Mouse (Mus musculus): Measurements from ENCODE around the gene Hmg20a. TPM values are rescaled to one million over a fixed set of nuclear protein-coding genes. Genes with fewer than 3 reads are reported as not detected.

Hmg20a gene
- polyA plus RNA-seq, 1 experiment, result 0.26 TPM

DNA sequence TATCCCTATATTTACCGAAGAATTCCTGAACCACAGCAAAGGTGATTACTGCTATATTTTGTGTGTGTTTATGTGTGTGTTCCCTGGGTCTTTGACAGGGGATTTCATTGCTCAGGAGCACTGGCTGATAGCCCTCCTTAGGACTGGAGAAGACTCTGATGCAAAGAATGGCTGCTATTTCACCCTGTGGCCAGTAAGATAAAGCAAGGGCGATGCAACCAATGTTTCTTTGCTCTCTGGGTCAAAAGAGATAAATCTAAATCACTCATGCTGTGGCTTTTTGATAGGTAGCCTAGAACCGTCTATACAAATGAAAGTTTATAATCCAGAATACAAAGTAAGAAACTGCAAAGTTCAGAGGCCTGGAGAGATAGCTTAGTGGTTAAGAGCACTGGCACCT is 69.2 kb downstream of the Hmg20a start:
- Histone ChIP-seq H3K4me3 (replicated peaks) (no peak overlapping the region), H3K36me3 (ENCODE audit: control insufficient read depth) (peaks cover 43% of the 10 kb centered on the region), H3K4me1 (ENCODE audit: control insufficient read depth) (peaks cover 6% of the 10 kb centered on the region), H3K27me3 (ENCODE audit: control insufficient read depth) (no peaks in the 10 kb centered on the region), H3K9me3 (ENCODE audit: control insufficient read depth, low read length) (no peaks in the 10 kb centered on the region)
- TF ChIP-seq GATA1 (IDR thresholded peaks at IDR 0.05; ENCODE audit: low read length) (no peak), TAL1 (IDR thresholded peaks at IDR 0.05; ENCODE audit: low read length) (no peak)

DNA sequence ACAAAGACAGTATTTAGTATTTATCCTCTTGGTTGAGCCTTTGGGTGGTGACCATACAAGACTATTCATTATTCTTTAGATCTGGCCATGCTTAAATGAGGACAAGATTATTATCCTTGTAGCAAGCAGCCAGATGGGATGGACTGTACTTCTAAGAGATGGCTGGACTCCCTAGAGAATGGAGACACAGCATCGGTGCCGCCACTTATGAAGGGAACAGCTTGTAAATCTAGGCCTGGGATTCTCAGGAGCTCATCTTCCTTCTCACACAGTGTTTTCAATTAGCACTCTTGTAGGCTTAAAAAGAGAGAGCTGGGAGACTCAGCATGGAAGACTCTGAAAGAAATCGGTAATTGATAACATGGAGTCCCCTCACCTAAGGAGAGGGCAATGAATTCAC is 74.0 kb downstream of the Hmg20a start:
- no peaks in the 10 kb centered on the region for H3K27me3 ChIP-seq (ENCODE audit: control insufficient read depth)
- H3K36me3 ChIP-seq (ENCODE audit: control insufficient read depth), result peaks cover 54% of the 10 kb centered on the region
- no peak overlapping the region for H3K4me3 ChIP-seq (replicated peaks)
- no peaks in the 10 kb centered on the region for H3K9me3 ChIP-seq (ENCODE audit: control insufficient read depth, low read length)
- no peak for TF ChIP-seq TAL1 (IDR thresholded peaks at IDR 0.05; ENCODE audit: low read length)
- TF ChIP-seq GATA1 (IDR thresholded peaks at IDR 0.05; ENCODE audit: low read length), result no peak
- peaks cover 4% of the 10 kb centered on the region for H3K4me1 ChIP-seq (ENCODE audit: control insufficient read depth)

DNA sequence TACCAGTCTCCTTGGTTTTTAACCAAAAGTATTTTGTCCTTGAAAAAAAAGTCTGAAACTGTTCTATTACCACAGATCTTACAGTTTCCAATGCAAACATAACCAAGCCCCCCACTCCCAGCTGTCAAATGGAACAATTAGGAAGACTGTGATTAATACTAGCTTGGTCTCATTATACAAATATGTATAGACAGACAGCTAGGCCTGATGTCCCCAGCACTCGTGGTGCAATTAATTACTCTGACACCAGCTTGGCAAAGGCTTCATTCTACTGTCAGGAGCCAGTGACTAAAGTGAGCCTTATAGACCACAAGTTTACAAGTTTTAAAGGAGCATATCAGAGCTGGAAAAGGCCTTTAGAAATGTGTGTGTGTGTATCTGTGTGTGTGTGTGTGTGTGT is 74.5 kb downstream of the Hmg20a start:
- H3K36me3 ChIP-seq (ENCODE audit: control insufficient read depth), result peaks cover 54% of the 10 kb centered on the region
- peaks cover 2% of the 10 kb centered on the region; the same call in 1 of the 2 replicates for H3K4me1 ChIP-seq (ENCODE audit: control insufficient read depth)
- no peaks in the 10 kb centered on the region for H3K9me3 ChIP-seq (ENCODE audit: control insufficient read depth, low read length)
- H3K27me3 ChIP-seq (ENCODE audit: control insufficient read depth), result no peaks in the 10 kb centered on the region
- no peak overlapping the region for H3K4me3 ChIP-seq (replicated peaks)
- no peak for TF ChIP-seq TAL1 (IDR thresholded peaks at IDR 0.05; ENCODE audit: low read length)
- TF ChIP-seq GATA1 (IDR thresholded peaks at IDR 0.05; ENCODE audit: low read length), result no peak

DNA sequence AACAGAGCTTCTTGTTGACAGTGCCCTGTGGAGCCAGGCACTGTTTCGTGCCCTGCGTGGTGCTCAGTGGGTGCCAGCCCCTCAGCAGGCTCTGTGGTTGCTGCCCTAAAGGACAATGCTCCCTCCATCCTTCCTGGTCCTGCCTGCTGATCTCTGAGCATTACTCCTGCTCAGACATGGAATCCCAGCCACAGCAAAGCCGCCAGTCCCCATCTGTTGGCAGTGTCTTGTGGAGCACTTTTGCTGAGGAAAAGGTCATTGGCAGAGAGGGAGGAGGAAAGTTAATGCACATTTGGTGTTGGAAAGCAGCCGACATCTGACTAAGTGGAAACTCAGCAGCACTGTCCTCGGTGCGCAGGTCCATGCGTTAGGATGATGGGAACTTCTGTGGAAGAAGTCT is 76.7 kb downstream of the Hmg20a start:
- Histone ChIP-seq H3K4me3 (replicated peaks) (no peak overlapping the region), H3K27me3 (ENCODE audit: control insufficient read depth) (no peaks in the 10 kb centered on the region), H3K4me1 (ENCODE audit: control insufficient read depth) (no peaks in the 10 kb centered on the region), H3K9me3 (ENCODE audit: control insufficient read depth, low read length) (no peaks in the 10 kb centered on the region), H3K36me3 (ENCODE audit: control insufficient read depth) (peaks cover 37% of the 10 kb centered on the region)
- TF ChIP-seq TAL1 (IDR thresholded peaks at IDR 0.05; ENCODE audit: low read length) (no peak), GATA1 (IDR thresholded peaks at IDR 0.05; ENCODE audit: low read length) (no peak)

DNA sequence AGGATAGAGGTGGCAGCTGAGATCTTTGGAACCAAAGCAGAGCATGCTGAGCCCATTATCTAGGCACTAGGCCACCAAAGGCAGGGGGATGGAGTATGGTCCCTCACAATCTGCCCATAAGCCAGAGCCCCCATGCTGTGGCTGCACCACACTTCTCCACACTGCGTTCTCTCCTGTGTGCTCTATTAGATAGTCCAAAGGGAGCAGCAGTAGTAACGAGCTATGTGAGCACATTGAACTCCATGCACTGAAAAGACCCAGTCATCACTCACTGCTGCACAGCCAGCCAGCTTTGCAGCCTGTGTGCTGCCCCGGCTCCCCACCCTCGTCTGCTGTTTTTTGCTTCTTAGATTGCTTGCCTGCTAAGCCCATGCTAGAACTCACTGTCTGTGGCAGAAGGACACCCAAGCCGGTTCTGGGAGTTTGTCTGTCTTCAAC is 77.4 kb downstream of the Hmg20a start:
- H3K4me1 ChIP-seq (ENCODE audit: control insufficient read depth), result no peaks in the 10 kb centered on the region
- H3K27me3 ChIP-seq (ENCODE audit: control insufficient read depth), result no peaks in the 10 kb centered on the region
- H3K4me3 ChIP-seq (replicated peaks), result no peak overlapping the region
- no peaks in the 10 kb centered on the region for H3K9me3 ChIP-seq (ENCODE audit: control insufficient read depth, low read length)
- H3K36me3 ChIP-seq (ENCODE audit: control insufficient read depth), result peaks cover 30% of the 10 kb centered on the region
- no peak for TF ChIP-seq TAL1 (IDR thresholded peaks at IDR 0.05; ENCODE audit: low read length)
- no peak for TF ChIP-seq GATA1 (IDR thresholded peaks at IDR 0.05; ENCODE audit: low read length)

DNA sequence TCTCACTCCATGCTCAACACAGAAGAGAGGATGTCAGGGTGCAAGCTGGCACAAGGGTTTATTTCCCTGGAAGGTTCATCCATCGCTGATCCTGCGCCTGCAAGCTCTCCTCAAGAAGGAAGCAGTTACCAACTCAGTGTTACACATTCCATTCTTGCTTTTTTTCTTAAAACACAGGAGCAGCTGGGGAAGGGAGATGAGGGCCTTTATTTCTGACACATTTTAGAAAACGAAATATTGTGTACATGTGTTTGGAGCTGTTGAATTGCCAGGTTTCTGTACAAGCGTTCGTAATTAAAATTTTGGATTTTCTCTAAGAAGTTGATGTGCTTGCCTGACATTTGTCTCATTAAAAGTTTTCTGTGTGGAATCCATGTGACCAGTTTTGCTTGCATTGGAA is 78.2 kb downstream of the Hmg20a start:
- no peaks in the 10 kb centered on the region for H3K9me3 ChIP-seq (ENCODE audit: control insufficient read depth, low read length)
- no peaks in the 10 kb centered on the region for H3K4me1 ChIP-seq (ENCODE audit: control insufficient read depth)
- H3K4me3 ChIP-seq (replicated peaks), result no peak overlapping the region
- no peaks in the 10 kb centered on the region for H3K27me3 ChIP-seq (ENCODE audit: control insufficient read depth)
- TF ChIP-seq GATA1 (IDR thresholded peaks at IDR 0.05; ENCODE audit: low read length) (no peak), TAL1 (IDR thresholded peaks at IDR 0.05; ENCODE audit: low read length) (no peak)
- H3K36me3 ChIP-seq (ENCODE audit: control insufficient read depth), result peaks cover 25% of the 10 kb centered on the region

DNA sequence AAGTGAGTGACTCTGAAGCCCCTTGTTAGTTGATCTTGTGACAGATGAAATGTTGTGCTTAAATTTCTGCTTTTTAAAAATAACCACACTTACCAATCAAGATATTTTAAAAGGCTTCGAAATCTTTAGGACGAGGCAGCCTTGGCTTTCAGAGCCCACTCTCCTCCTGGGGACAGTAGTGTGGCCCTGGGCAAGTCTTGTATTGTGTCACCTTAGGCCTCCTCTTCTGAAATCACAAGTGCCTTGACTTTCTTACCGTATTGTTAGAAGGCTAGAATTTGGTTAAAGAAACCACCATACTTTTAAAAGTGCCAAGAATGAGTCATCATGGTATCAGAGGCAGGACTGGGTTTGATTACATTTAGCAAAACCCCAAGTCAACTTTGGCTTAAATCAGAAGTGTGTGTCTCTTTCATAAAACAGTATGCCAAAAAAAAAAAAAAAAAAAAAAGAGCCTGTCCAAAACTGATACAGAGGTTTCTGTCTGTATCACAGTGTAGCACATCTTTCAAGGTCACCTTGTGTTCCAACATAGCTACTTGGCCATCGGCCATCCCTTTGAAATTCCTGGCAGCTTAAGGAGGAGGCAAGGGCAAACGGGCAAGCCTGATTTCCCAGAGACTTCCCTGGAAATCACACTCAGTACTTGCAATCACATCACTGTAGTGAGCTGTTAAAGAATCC is 78.9 kb downstream of the Hmg20a start:
- Histone ChIP-seq H3K36me3 (ENCODE audit: control insufficient read depth) (peaks cover 19% of the 10 kb centered on the region), H3K4me3 (replicated peaks) (no peak overlapping the region), H3K4me1 (ENCODE audit: control insufficient read depth) (no peaks in the 10 kb centered on the region), H3K27me3 (ENCODE audit: control insufficient read depth) (no peaks in the 10 kb centered on the region), H3K9me3 (ENCODE audit: control insufficient read depth, low read length) (no peaks in the 10 kb centered on the region)
- TF ChIP-seq GATA1 (IDR thresholded peaks at IDR 0.05; ENCODE audit: low read length), result no peak
- no peak for TF ChIP-seq TAL1 (IDR thresholded peaks at IDR 0.05; ENCODE audit: low read length)

DNA sequence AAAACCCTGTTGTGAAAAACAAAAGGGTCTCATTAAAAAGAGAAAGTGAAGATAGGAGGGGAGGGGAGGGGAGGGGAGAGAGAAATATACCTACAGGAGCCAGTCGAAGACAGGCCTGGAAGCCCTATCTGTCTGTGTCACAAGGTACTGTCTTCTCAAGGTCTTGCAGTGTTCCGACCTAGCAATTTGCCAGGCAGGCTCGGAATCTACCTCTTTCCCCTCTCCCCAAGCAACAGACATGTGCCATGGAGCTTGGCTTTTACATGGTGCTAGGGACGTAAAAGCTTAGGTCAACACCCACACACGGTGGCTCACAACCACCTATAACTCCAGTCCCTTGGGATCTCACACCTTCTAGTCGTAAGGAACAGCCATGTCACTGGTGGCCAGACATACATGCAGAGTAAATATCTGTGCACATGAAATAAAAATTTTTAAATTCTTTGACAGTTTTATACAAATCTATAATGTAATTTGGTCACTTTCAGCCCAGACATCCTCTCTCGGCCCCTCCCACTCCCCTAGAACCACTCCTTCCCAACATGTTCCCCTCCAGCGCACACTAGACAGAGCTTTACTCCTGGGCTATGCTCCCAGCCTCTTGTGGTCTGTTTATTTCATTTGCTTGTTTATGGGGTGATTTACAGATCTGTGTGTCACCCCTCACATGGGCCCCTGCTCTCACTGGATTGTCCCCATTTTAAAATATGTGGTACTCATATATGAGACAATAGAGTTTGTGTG is 81.1 kb downstream of the Hmg20a start:
- H3K36me3 ChIP-seq (ENCODE audit: control insufficient read depth), result peaks cover 16% of the 10 kb centered on the region
- no peak overlapping the region for H3K4me3 ChIP-seq (replicated peaks)
- H3K27me3 ChIP-seq (ENCODE audit: control insufficient read depth), result no peaks in the 10 kb centered on the region
- TF ChIP-seq GATA1 (IDR thresholded peaks at IDR 0.05; ENCODE audit: low read length) (no peak), TAL1 (IDR thresholded peaks at IDR 0.05; ENCODE audit: low read length) (no peak)
- no peaks in the 10 kb centered on the region for H3K9me3 ChIP-seq (ENCODE audit: control insufficient read depth, low read length)
- no peaks in the 10 kb centered on the region for H3K4me1 ChIP-seq (ENCODE audit: control insufficient read depth)

DNA sequence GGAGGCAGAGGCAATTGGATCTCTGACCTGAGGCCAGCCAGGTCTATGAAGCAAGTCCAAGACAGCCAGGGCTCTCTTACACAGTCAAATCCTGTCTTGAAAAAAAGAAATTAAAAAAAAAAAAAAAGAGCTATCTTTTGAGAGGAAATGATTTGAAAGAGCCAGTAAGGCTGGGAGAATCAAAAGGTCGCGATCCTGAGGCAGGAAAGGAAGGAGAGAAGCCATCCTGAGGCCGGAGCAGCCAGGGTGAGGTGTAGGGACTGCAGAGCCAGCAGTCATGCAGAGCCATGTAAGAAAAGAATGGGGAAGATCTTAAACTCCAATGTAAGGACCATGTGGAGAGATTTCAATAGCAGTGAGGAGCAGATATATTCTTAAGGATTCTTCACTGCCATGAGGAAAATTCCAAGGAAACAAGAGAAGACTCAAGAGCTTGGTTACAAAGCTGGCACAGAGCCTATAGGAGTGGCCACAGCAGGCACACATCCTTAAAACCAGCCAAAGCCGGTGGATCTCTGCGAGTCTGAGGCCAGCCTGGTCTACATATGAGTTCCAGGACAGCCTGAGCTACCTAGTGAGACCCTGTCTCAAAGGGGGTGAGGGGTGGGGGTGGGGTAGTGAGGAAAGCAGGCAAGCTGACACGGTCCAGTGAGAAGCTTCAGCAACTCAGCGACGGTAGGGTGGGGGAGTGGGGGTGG is 82.6 kb downstream of the Hmg20a start:
- Histone ChIP-seq H3K4me3 (replicated peaks) (no peak overlapping the region), H3K9me3 (ENCODE audit: control insufficient read depth, low read length) (no peaks in the 10 kb centered on the region), H3K4me1 (ENCODE audit: control insufficient read depth) (peaks cover 4% of the 10 kb centered on the region), H3K27me3 (ENCODE audit: control insufficient read depth) (no peaks in the 10 kb centered on the region), H3K36me3 (ENCODE audit: control insufficient read depth) (peaks cover 5% of the 10 kb centered on the region)
- no peak for TF ChIP-seq TAL1 (IDR thresholded peaks at IDR 0.05; ENCODE audit: low read length)
- no peak for TF ChIP-seq GATA1 (IDR thresholded peaks at IDR 0.05; ENCODE audit: low read length)
